10 mouse cellular contexts compared by ENCODE assay signal in genomic region chr7:115411456-115411855, GRCm38 (mm10).
DNase-seq lines count a peak whose midpoint lies in the region; ATAC-seq and TF ChIP-seq lines count a peak whose summit lies in the region.
"Had no signal": no experiment of that assay in that cellular context is flagged by ENCODE, and none has a peak within 500 bp of the region (broad histone marks: within the 10 kb centered on the region; RNA-seq: fewer than 3 reads in every experiment).

No protein-coding gene starts in this region.

- no peak overlapping the region for H3K9ac ChIP-seq in kidney, postnatal 0 days (ENCODE audit: low read depth, low read length)
- H3K9ac ChIP-seq in embryonic facial prominence, embryonic 15.5 days = no peak overlapping the region

- no peak overlapping the region for H3K4me3 ChIP-seq in kidney, postnatal 0 days (replicated peaks; ENCODE audit: low read depth, low read length)
- no peak overlapping the region for H3K4me3 ChIP-seq in embryonic facial prominence, embryonic 15.5 days (replicated peaks)

- TF ChIP-seq CTCF in kidney, postnatal 0 days (IDR thresholded peaks at IDR 0.05; ENCODE audit: low read depth) = no peak

- H3K9me3 ChIP-seq in kidney, postnatal 0 days (replicated peaks; ENCODE audit: low read length) = no peaks in the 10 kb centered on the region
- H3K9me3 ChIP-seq in embryonic facial prominence, embryonic 15.5 days (replicated peaks) = no peaks in the 10 kb centered on the region

- WGBS in kidney, postnatal 0 days = 68% methylated on average over 2 of the region's 2 CpGs
- WGBS in embryonic facial prominence, embryonic 15.5 days = 24% methylated on average over 2 of the region's 2 CpGs

- H3K27ac ChIP-seq in kidney, postnatal 0 days = no peak overlapping the region
- peak overlapping the region; percentile 75 for H3K27ac ChIP-seq in embryonic facial prominence, embryonic 15.5 days (replicated peaks)

- H3K36me3 ChIP-seq in kidney, postnatal 0 days (ENCODE audit: insufficient read depth, low read length) = no peaks in the 10 kb centered on the region
- H3K36me3 ChIP-seq in embryonic facial prominence, embryonic 15.5 days = no peaks in the 10 kb centered on the region

- no peaks in the 10 kb centered on the region for H3K4me1 ChIP-seq in kidney, postnatal 0 days (replicated peaks; ENCODE audit: insufficient read depth, low read length)
- H3K4me1 ChIP-seq in embryonic facial prominence, embryonic 15.5 days = peaks cover 12% of the 10 kb centered on the region

- no peak for ATAC-seq in kidney, postnatal 0 days (replicated peaks; ENCODE audit: low FRiP score, low read depth)
- ATAC-seq in embryonic facial prominence, embryonic 15.5 days (ENCODE audit: insufficient number of reproducible peaks, low FRiP score, low TSS enrichment, low read depth) = peak; percentile 85

- H3K27me3 ChIP-seq in kidney, postnatal 0 days (ENCODE audit: insufficient read depth, low read length) = no peaks in the 10 kb centered on the region
- peaks cover 3% of the 10 kb centered on the region; the same call in 1 of the 2 replicates for H3K27me3 ChIP-seq in embryonic facial prominence, embryonic 15.5 days

- no peak overlapping the region for H3K4me2 ChIP-seq in kidney, postnatal 0 days (ENCODE audit: low read length)
- no peak overlapping the region for H3K4me2 ChIP-seq in embryonic facial prominence, embryonic 15.5 days (replicated peaks)

- peak; percentile 12 for DNase-seq in adrenal gland, postnatal 25 days
- DNase-seq in adrenal gland, adult (ENCODE audit: inconsistent age in 2 of 2, low spot score in 1 of 2) = no peak
- peak; percentile 14 for DNase-seq in kidney, postnatal 0 days (ENCODE audit: low spot score)
- DNase-seq in kidney, postnatal 36 days = no peak
- DNase-seq in lung, postnatal 4 days = peak; percentile 37 to 66
- no peak for DNase-seq in spleen, postnatal 4 days (ENCODE audit: low spot score in 2 of 2)
- no peak for DNase-seq in spleen, adult 18-20 months
- DNase-seq: layer of hippocampus, postnatal 36 days; thymus, adult 18-20 months had no signal

Comparison
In these comparisons a context has a peak if more than half of its experiments do, and no peak if none do; other contexts are left out.
1. DNase-seq: peak in adrenal gland, postnatal 25 days (single experiment), kidney, postnatal 0 days (single experiment) and lung, postnatal 4 days (2 of 2); none in adrenal gland, adult (0 of 2), kidney, postnatal 36 days (0 of 2), spleen, postnatal 4 days (0 of 2) and spleen, adult 18-20 months (0 of 2).